Mouse (Mus musculus) lung, adult 2 months (tissue): Measurements from ENCODE around the gene 0610037L13Rik. TPM values are rescaled to one million over a fixed set of nuclear protein-coding genes. Genes with fewer than 3 reads are reported as not detected.
A peak's percentile ranks its signal among the peaks of the same experiment; 100 is the strongest.

Experiments
- DNase-seq: peaks from one replicate; pipeline ENCODE4 v3.0.0; 2022
- H3K4me1 ChIP-seq: fragments of 200-500 bp; 2 replicates; pipeline ENCODE4 v1.6.1; 2011; ENCODE audit warnings: low read length; ENCODE audit not compliant: control insufficient read depth, insufficient read depth
- H3K4me3 ChIP-seq: fragments of 200-500 bp; replicated peaks from 2 replicates; pipeline ENCODE3; 2011; ENCODE audit warnings: low read depth, mild to moderate bottlenecking, control low read depth, low read length; ENCODE audit errors: extremely low read depth
- CTCF ChIP-seq: fragments of 200-500 bp; IDR thresholded peaks from 2 replicates; pipeline ENCODE4 v1.5.1; 2011; ENCODE audit warnings: mild to moderate bottlenecking, low read length, control low read depth; ENCODE audit not compliant: insufficient read depth
- POLR2A ChIP-seq: fragments of 200-500 bp; IDR thresholded peaks from 2 replicates; pipeline ENCODE4 v1.6.1; 2011; ENCODE audit warnings: low read depth, mild to moderate bottlenecking, control low read depth, low read length, borderline replicate concordance; ENCODE audit errors: extremely low read depth
- WGBS: fragments of 180-500 bp; shearing (Covaris S2); methylation state at CpG from one replicate; pipeline ENCODE4 v1.1.7; 2018; 5-methylcytosine and 5-hydroxymethylcytosine counted together
- polyA plus RNA-seq: library from polyadenylated mRNA; depleted of rRNA; stranded (reverse); fragments of >200 nt; gene quantifications from 2 replicates; pipeline ENCODE4 v1.2.3, GENCODE M21; 2012; rRNA removed

0610037L13Rik gene
- polyA plus RNA-seq, 1 experiment: 40.9 TPM

GRCm38 (mm10) chr4:107931453-107931852 is 41.8 kb downstream of the 0610037L13Rik start:
- TF ChIP-seq POLR2A (no peak), CTCF (no peak)
- H3K4me1 ChIP-seq: no peaks in the 10 kb centered on the region
- no peak for DNase-seq

GRCm38 (mm10) chr4:107933239-107933638 is 43.6 kb downstream of the 0610037L13Rik start:
- WGBS: 67% methylated on average over 8 of the region's 8 CpGs

More at GRCm38 (mm10) chr4:107931453-107931852, 41.8 kb downstream of the 0610037L13Rik start:
- 69% methylated on average over 3 of the region's 3 CpGs for WGBS
- no peak overlapping the region for H3K4me3 ChIP-seq

DNA sequence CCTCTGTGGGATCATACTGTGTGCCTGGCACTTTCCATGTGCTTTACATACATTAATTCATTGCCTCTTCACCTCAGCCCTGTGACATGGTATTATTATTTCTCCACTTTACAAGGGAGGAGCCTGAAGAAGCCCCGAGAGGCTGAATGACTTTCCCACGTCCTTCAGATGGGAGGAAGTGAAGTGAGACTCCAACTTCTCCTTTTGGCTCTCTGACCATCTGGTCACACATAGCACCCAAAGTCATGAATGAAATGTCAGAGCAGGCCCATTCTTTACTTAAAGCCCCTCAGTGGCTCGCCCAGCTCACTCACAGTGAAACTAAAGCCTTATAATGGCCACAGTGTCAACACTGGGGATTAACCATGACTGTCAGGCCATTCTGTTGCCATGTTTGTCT is 45.6 kb downstream of the 0610037L13Rik start:
- DNase-seq: no peak
- H3K4me1 ChIP-seq: no peaks in the 10 kb centered on the region
- no peak overlapping the region for H3K4me3 ChIP-seq
- TF ChIP-seq CTCF: no peak
- no peak for TF ChIP-seq POLR2A
- WGBS: 48% methylated on average over 3 of the region's 3 CpGs

More at GRCm38 (mm10) chr4:107933239-107933638, 43.6 kb downstream of the 0610037L13Rik start:
- no peaks in the 10 kb centered on the region for H3K4me1 ChIP-seq
- no peak for TF ChIP-seq CTCF
- no peak for TF ChIP-seq POLR2A
- DNase-seq: no peak
- no peak overlapping the region for H3K4me3 ChIP-seq

DNA sequence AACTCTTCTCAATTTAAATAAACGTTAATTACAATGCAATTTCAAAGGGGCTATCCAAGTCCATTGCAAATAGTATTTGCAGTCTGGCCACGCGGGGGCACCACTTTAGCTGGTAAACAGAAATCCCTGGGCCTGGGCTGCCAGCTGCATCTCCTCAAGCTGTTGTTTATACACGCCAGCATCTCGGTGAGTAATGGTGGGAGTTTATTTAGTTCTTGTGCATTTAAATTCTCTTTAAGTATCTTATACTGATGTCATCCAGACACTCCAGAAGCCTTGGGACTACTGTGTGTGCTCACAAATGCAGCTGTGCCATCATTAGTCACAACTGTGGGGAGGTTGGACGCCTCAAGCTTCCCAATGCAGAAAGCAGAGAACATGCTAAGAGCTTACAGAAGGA is 47.7 kb downstream of the 0610037L13Rik start:
- 19% methylated on average over 6 of the region's 6 CpGs for WGBS
- TF ChIP-seq POLR2A (no peak), CTCF (peak; percentile 53)
- no peak overlapping the region for H3K4me3 ChIP-seq
- DNase-seq: peak; percentile 44
- H3K4me1 ChIP-seq: no peaks in the 10 kb centered on the region

GRCm38 (mm10) chr4:107938124-107938523 is 48.5 kb downstream of the 0610037L13Rik start:
- WGBS: 38% methylated on average over 2 of the region's 2 CpGs
- DNase-seq: no peak
- Histone ChIP-seq H3K4me3 (no peak overlapping the region), H3K4me1 (no peaks in the 10 kb centered on the region)
- TF ChIP-seq CTCF (no peak), POLR2A (no peak)

DNA sequence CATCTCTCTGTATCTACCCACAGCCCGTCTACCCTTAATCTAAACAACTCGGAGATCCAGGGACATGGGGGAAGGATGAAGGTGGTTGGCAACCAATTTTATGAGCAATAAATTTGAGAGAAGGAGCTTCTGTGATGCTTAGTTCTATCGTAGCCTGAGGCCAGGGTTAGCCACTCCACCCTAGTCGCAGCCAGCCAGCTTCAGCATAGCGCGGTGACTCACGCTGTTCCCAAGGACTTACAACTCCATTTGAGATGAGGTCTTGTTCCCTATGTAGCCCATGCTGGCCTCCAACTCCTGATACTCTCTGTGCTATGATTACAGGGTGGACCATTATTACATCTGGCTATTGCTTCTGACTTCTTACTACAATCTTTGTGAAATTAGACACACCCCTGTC is 53.1 kb downstream of the 0610037L13Rik start:
- 82% methylated on average over 7 of the region's 7 CpGs for WGBS
- H3K4me3 ChIP-seq: no peak overlapping the region
- no peaks in the 10 kb centered on the region for H3K4me1 ChIP-seq
- DNase-seq: no peak
- no peak for TF ChIP-seq CTCF
- no peak for TF ChIP-seq POLR2A

GRCm38 (mm10) chr4:107944141-107944540 is 54.5 kb downstream of the 0610037L13Rik start:
- Histone ChIP-seq H3K4me3 (no peak overlapping the region), H3K4me1 (no peaks in the 10 kb centered on the region)
- DNase-seq: no peak
- WGBS: 64% methylated on average over 2 of the region's 2 CpGs
- TF ChIP-seq POLR2A: no peak
- no peak for TF ChIP-seq CTCF

Other genes starting within 250 kb of the 0610037L13Rik start
- gene Dmrtb1, start 205.6 kb upstream of the 0610037L13Rik start, polyA plus RNA-seq: 0.12 TPM in 1 of 2 replicates, not detected in the other
- 2.2 and 2.8 TPM in 2 replicates for gene Lrp8, start 87.6 kb upstream of the 0610037L13Rik start, polyA plus RNA-seq
- 22.3 and 39.3 TPM in 2 replicates for gene Magoh, start 10.1 kb upstream of the 0610037L13Rik start, polyA plus RNA-seq
- gene Cpt2, start 33.8 kb downstream of the 0610037L13Rik start, polyA plus RNA-seq: 65.3 and 68.3 TPM in 2 replicates
- 0.39 and 0.48 TPM in 2 replicates for gene Slc1a7, start 78.5 kb downstream of the 0610037L13Rik start, polyA plus RNA-seq
- 56.1 and 59.8 TPM in 2 replicates for gene Podn, start 206.6 kb downstream of the 0610037L13Rik start, polyA plus RNA-seq